Mouse (Mus musculus) heart, postnatal 0 days (tissue): ENCODE data around the gene Baz2b. TPM values are rescaled to one million over a fixed set of nuclear protein-coding genes. Genes with fewer than 3 reads are reported as not detected.

ENCODE experiments used
- ATAC-seq: fragments of 200-750 bp; cut with Nextera tagmentation; 2 replicates; pipeline ENCODE4 v1.8.0; 2017; ENCODE audit warnings: low read depth, moderate number of reproducible peaks, moderate library complexity; ENCODE audit not compliant: insufficient read depth
- DNase-seq: peaks from one replicate; pipeline ENCODE4 v3.0.0-alpha.2; 2016; ENCODE audit warnings: low spot score
- H3K27ac ChIP-seq: fragments of 300-500 bp; sonication (generic); 2 replicates; pipeline ENCODE4 v1.5.1; 2014; ENCODE audit warnings: low read depth, mild to moderate bottlenecking
- H3K27me3 ChIP-seq: fragments of 300-500 bp; sonication (generic); 2 replicates; pipeline ENCODE4 v1.6.1; 2014; ENCODE audit warnings: low read length, mixed read lengths; ENCODE audit not compliant: control insufficient read depth, insufficient read depth
- H3K36me3 ChIP-seq: fragments of 300-500 bp; sonication (generic); replicated peaks from 2 replicates; pipeline ENCODE4 v1.6.1; 2014; ENCODE audit warnings: low read length, mixed read lengths; ENCODE audit not compliant: control insufficient read depth, insufficient read depth
- H3K4me1 ChIP-seq: fragments of 300-500 bp; sonication (generic); 2 replicates; pipeline ENCODE4 v1.6.1; 2014; ENCODE audit warnings: antibody characterized with exemption; ENCODE audit not compliant: control insufficient read depth, insufficient read depth
- H3K4me2 ChIP-seq: fragments of 300-500 bp; sonication (generic); 2 replicates; pipeline ENCODE4 v1.6.1; 2014; ENCODE audit warnings: low read depth, mild to moderate bottlenecking, low read length, moderate library complexity
- H3K4me3 ChIP-seq: fragments of 300-500 bp; sonication (generic); 2 replicates; pipeline ENCODE4 v1.5.1; 2014; ENCODE audit warnings: low read depth, low read length
- H3K9ac ChIP-seq: fragments of 300-500 bp; sonication (generic); replicated peaks from 2 replicates; pipeline ENCODE4 v1.6.1; 2014; ENCODE audit warnings: low read depth, low read length, mixed read lengths
- H3K9me3 ChIP-seq: fragments of 300-500 bp; sonication (generic); replicated peaks from 2 replicates; pipeline ENCODE4 v1.6.1; 2016; ENCODE audit warnings: low read length; ENCODE audit not compliant: control insufficient read depth
- CTCF ChIP-seq: IDR thresholded peaks from 2 replicates; pipeline ENCODE4 v1.5.1; 2016; ENCODE audit warnings: antibody characterized with exemption, control low read depth, low read depth
- EP300 ChIP-seq: IDR thresholded peaks from 2 replicates; pipeline ENCODE4 v1.6.1; 2016; ENCODE audit warnings: antibody characterized with exemption, low read depth
- WGBS: fragments of 180-500 bp; shearing (Covaris S2); extraction: QIAGEN DNeasy Blood & Tissue Kit; methylation state at CpG from one replicate; pipeline ENCODE4 v1.1.7; 2014; 5-methylcytosine and 5-hydroxymethylcytosine counted together
- polyA plus RNA-seq: library from polyadenylated mRNA; unstranded; fragments of >200 nt; fragmentation: Nextera tagmentation; extraction: Ambion mirVana; gene quantifications from 2 replicates; pipeline ENCODE4 v1.2.1, GENCODE M21; 2015
- total RNA-seq: library from RNA; depleted of rRNA; stranded (reverse); fragments of >200 nt; gene quantifications from 2 replicates; pipeline ENCODE4 v1.2.3, GENCODE M21; 2014; ENCODE audit warnings: low replicate concordance

Gene Baz2b
- total and polyA plus RNA-seq, 2 experiments from 2014 or later, result 40.3 to 46.2 TPM

DNA sequence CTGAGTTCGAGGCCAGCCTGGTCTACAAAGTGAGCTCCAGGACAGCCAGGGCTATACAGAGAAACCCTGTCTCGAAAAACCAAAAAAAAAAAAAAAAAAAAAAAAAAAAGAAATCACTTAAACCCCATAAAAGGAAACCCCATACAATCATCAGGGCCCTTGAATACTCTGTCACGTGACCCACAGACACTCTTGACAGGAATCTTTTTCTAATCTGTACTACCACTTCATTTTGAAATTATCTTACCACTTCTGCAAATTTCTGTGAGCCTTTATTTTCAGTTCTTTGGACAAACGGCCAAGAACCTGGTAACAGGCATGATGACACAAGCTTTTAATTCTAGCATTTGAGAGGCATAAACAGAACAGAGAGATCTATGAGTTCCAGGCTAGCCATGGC, 34.6 kb downstream of the Baz2b start:
- no peak overlapping the region for H3K9ac ChIP-seq
- WGBS, result 94% methylated on average over 2 of the region's 4 CpGs
- DNase-seq (no peak), ATAC-seq (no peak)
- H3K27me3 ChIP-seq, result no peaks in the 10 kb centered on the region
- H3K36me3 ChIP-seq, result no peaks in the 10 kb centered on the region; the same call in 1 of the 2 replicates
- no peak overlapping the region for H3K4me3 ChIP-seq
- H3K27ac ChIP-seq, result no peak overlapping the region
- TF ChIP-seq EP300, result no peak
- TF ChIP-seq CTCF, result no peak
- no peaks in the 10 kb centered on the region for H3K4me1 ChIP-seq
- H3K9me3 ChIP-seq, result no peaks in the 10 kb centered on the region
- H3K4me2 ChIP-seq, result no peak overlapping the region

- WGBS, result 94% methylated on average over 4 of the region's 4 CpGs
- no peak for DNase-seq
- H3K27me3 ChIP-seq, result no peaks in the 10 kb centered on the region
Observed at GRCm38 (mm10) chr2:60173595-60173994, 36.0 kb downstream of the Baz2b start.

GRCm38 (mm10) chr2:60173190-60173589, 36.4 kb downstream of the Baz2b start:
- Histone ChIP-seq H3K36me3 (no peaks in the 10 kb centered on the region; the same call in 1 of the 2 replicates), H3K4me3 (no peak overlapping the region), H3K4me1 (no peaks in the 10 kb centered on the region), H3K9me3 (no peaks in the 10 kb centered on the region), H3K27ac (no peak overlapping the region), H3K4me2 (no peak overlapping the region), H3K27me3 (no peaks in the 10 kb centered on the region), H3K9ac (no peak overlapping the region)
- no peak for ATAC-seq
- WGBS, result 58% methylated on average over 3 of the region's 3 CpGs
- no peak for DNase-seq
- TF ChIP-seq EP300, result no peak
- TF ChIP-seq CTCF, result no peak

More at GRCm38 (mm10) chr2:60173595-60173994, 36.0 kb downstream of the Baz2b start:
- H3K9ac ChIP-seq, result no peak overlapping the region
- H3K9me3 ChIP-seq, result no peaks in the 10 kb centered on the region
- no peaks in the 10 kb centered on the region for H3K4me1 ChIP-seq
- no peak for ATAC-seq
- H3K27ac ChIP-seq, result no peak overlapping the region
- no peak overlapping the region for H3K4me3 ChIP-seq
- H3K36me3 ChIP-seq, result no peaks in the 10 kb centered on the region; the same call in 1 of the 2 replicates
- TF ChIP-seq EP300, result no peak
- TF ChIP-seq CTCF, result no peak
- no peak overlapping the region for H3K4me2 ChIP-seq

GRCm38 (mm10) chr2:60172531-60172914, 37.1 kb downstream of the Baz2b start:
- DNase-seq, result no peak
- no peak overlapping the region for H3K4me2 ChIP-seq
- no peak for ATAC-seq
- 73% methylated on average over 2 of the region's 2 CpGs for WGBS
- H3K4me1 ChIP-seq, result no peaks in the 10 kb centered on the region
- H3K4me3 ChIP-seq, result no peak overlapping the region
- TF ChIP-seq EP300 (no peak), CTCF (no peak)
- no peaks in the 10 kb centered on the region for H3K27me3 ChIP-seq
- H3K27ac ChIP-seq, result no peak overlapping the region
- no peaks in the 10 kb centered on the region for H3K9me3 ChIP-seq
- no peak overlapping the region for H3K9ac ChIP-seq
- H3K36me3 ChIP-seq, result no peaks in the 10 kb centered on the region; the same call in 1 of the 2 replicates

GRCm38 (mm10) chr2:60171786-60172530, 37.7 kb downstream of the Baz2b start:
- no peaks in the 10 kb centered on the region for H3K27me3 ChIP-seq
- no peak overlapping the region for H3K27ac ChIP-seq
- H3K9me3 ChIP-seq, result no peaks in the 10 kb centered on the region
- no peak overlapping the region for H3K9ac ChIP-seq
- H3K4me1 ChIP-seq, result no peaks in the 10 kb centered on the region
- DNase-seq (no peak), ATAC-seq (no peak)
- H3K4me2 ChIP-seq, result no peak overlapping the region
- WGBS, result 68% methylated on average over 7 of the region's 7 CpGs
- no peak overlapping the region for H3K4me3 ChIP-seq
- TF ChIP-seq EP300 (no peak), CTCF (no peak)
- H3K36me3 ChIP-seq, result no peaks in the 10 kb centered on the region; the same call in 1 of the 2 replicates

DNA sequence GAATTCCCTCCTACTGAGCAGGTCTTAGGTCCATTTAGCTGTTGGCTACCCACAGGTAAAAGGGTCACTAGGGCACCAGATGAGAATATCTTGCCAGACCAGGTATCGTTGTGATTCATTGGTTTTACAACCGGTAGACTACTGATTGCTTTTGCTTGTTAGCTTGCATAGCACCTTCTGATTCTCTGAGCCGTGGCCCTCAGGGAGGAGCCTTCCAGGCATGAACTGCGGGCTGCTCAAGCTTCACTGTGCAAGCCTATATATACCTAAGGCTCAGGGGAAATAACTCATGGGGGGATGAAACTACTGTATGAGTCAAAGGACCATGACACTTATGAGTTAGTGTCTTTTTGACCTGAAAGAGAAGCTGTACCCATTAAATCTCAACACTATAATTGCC, 42.8 kb downstream of the Baz2b start:
- H3K27me3 ChIP-seq, result no peaks in the 10 kb centered on the region
- H3K9ac ChIP-seq, result no peak overlapping the region
- H3K4me3 ChIP-seq, result no peak overlapping the region
- TF ChIP-seq EP300 (no peak), CTCF (no peak)
- H3K9me3 ChIP-seq, result no peaks in the 10 kb centered on the region
- DNase-seq, result no peak
- no peaks in the 10 kb centered on the region; the same call in 1 of the 2 replicates for H3K36me3 ChIP-seq
- no peak for ATAC-seq
- no peak overlapping the region for H3K4me2 ChIP-seq
- 93% methylated on average over 4 of the region's 4 CpGs for WGBS
- no peak overlapping the region for H3K27ac ChIP-seq
- no peaks in the 10 kb centered on the region for H3K4me1 ChIP-seq
